Mouse (Mus musculus): ENCODE data around the gene Podxl.

DNA sequence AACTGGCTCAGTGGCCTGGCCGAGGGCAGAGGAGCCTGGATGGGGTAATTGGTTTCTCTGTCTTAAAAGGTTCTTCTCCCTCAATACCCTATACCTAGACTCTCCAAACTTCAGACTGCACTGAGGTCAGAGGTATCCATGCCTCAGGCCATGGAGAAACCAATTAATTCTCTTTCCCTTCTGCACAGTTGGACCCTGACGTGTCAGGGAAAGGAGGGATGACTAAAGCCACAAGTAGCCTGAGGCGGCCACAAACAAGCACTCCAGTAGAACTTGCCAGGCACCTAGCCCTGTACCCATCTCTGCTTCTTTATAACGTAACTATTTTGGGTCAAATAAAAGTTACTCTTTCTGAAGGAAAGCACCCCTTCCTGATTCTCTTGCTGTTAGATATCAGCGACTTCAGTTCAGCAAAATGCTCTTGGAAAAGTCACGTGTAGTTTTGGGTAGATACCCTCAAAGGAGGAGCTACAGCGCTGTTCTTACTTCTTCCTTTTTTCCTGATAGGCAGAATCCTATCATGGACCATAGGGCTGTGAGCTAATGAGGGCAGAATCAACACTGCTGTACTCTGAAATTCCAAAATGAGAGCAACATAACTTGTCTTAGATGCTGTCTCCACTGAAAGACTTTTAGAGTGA lies 7.2 kb downstream of the Podxl start:
- TF ChIP-seq POLR2A (IDR thresholded peaks at IDR 0.05; ENCODE audit: borderline replicate concordance, low read depth, low read length) (no peak), CTCF (IDR thresholded peaks at IDR 0.05; ENCODE audit: low read depth, low read length) (no peak)
